Mouse (Mus musculus) heart, embryonic 11.5 days (tissue): ENCODE results near the gene Myo6. TPM values are rescaled to one million over a fixed set of nuclear protein-coding genes. Genes with fewer than 3 reads are reported as not detected.

Experiments used
- ATAC-seq: fragments of 200-750 bp; cut with Nextera tagmentation; replicated peaks from 2 replicates; pipeline ENCODE4 v1.8.0; 2017; ENCODE audit warnings: moderate library complexity; ENCODE audit not compliant: insufficient number of reproducible peaks, low FRiP score, low TSS enrichment
- H3K27ac ChIP-seq: fragments of 300-500 bp; sonication (generic); 2 replicates; pipeline ENCODE4 v1.5.1; 2014; ENCODE audit warnings: mild to moderate bottlenecking, low read depth, low read length
- H3K27me3 ChIP-seq: fragments of 300-500 bp; sonication (generic); 2 replicates; pipeline ENCODE4 v1.6.1; 2014; ENCODE audit warnings: mild to moderate bottlenecking, low read length, mixed read lengths; ENCODE audit not compliant: control insufficient read depth, insufficient read depth
- H3K36me3 ChIP-seq: fragments of 300-500 bp; sonication (generic); 2 replicates; pipeline ENCODE4 v1.6.1; 2014; ENCODE audit warnings: mild to moderate bottlenecking, low read length, moderate library complexity, mixed read lengths; ENCODE audit not compliant: control insufficient read depth, insufficient read depth
- H3K4me1 ChIP-seq: fragments of 300-500 bp; sonication (generic); 2 replicates; pipeline ENCODE4 v1.6.1; 2014; ENCODE audit warnings: low read length; ENCODE audit not compliant: control insufficient read depth, insufficient read depth
- H3K4me2 ChIP-seq: fragments of 300-500 bp; sonication (generic); 2 replicates; pipeline ENCODE4 v1.6.1; 2014; ENCODE audit warnings: mild to moderate bottlenecking, moderate library complexity
- H3K4me3 ChIP-seq: fragments of 300-500 bp; sonication (generic); 2 replicates; pipeline ENCODE4 v1.5.1; 2014; ENCODE audit warnings: low read depth, low read length
- H3K9ac ChIP-seq: fragments of 300-500 bp; sonication (generic); 2 replicates; pipeline ENCODE4 v1.6.1; 2014; ENCODE audit warnings: mild to moderate bottlenecking, low read depth, low read length, moderate library complexity
- H3K9me3 ChIP-seq: fragments of 300-500 bp; sonication (generic); replicated peaks from 2 replicates; pipeline ENCODE4 v1.6.1; 2016; ENCODE audit warnings: low read length; ENCODE audit not compliant: control insufficient read depth
- WGBS: fragments of 180-500 bp; shearing (Covaris S2); extraction: QIAGEN DNeasy Blood & Tissue Kit; methylation state at CpG from one replicate; pipeline ENCODE4 v1.1.7; 2014; ENCODE audit not compliant: insufficient replicate concordance; 5-methylcytosine and 5-hydroxymethylcytosine counted together
- polyA plus RNA-seq: library from polyadenylated mRNA; unstranded; fragments of >200 nt; fragmentation: Nextera tagmentation; extraction: Ambion mirVana; gene quantifications from 2 replicates; pipeline ENCODE4 v1.2.1, GENCODE M21; 2014

Myo6 gene
- polyA plus RNA-seq, 1 experiment from 2014 or later: 13.9 TPM

DNA sequence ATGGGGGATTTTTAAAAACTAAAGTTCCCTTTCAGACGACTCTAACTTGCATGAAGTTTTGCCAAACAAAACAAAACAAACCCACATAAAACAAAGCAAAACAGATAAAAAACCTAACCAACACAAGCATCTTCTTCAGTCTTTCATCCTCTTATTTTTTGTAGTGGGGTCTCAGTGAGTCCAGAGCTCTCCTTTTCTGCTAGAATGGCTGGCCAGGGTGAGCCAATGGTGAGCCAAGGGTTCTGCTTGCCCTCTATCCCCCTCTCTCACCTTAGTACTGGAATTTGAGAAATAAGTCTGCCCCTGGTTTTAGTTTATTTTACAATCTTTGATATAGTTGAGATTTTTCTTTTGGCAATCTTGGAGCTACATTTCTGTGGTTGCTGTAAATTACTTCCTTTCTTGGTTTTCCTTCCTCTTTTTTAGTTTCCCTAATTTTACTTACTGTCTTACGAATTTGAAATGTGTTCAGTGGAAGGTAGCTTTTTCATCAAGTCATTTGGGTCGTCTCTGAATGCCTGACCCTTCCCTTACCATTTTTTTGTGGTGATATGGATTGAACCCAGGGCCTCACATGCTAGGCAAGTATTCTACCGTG is 1.6 kb upstream of the Myo6 start:
- Histone ChIP-seq H3K36me3 (no peaks in the 10 kb centered on the region), H3K9me3 (no peaks in the 10 kb centered on the region), H3K27ac (no peak overlapping the region), H3K4me1 (no peaks in the 10 kb centered on the region), H3K9ac (no peak overlapping the region), H3K4me3 (no peak overlapping the region), H3K27me3 (no peaks in the 10 kb centered on the region), H3K4me2 (no peak overlapping the region)
- 77% methylated on average over 4 of the region's 4 CpGs for WGBS
- no peak for ATAC-seq

DNA sequence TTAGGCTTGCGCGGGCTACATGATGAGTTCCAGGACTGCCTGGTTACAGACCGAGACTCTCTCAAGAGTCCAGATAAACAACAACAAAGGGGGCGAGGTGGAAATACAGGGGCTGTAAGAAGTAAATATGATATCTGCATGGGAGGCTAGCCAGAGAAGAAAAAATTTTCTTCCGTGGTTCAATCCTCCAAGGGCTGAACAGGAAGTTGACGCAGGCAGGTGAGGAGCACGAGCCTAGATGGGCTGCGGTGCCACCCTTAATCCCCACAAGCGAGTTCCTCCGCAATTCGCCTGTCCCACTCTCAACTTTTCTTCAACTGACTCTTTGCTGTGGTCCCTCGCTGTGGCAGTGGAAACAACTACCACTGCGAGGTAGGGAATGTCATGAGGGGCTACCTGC is 640 bp upstream of the Myo6 start:
- Histone ChIP-seq H3K36me3 (no peaks in the 10 kb centered on the region), H3K4me2 (peak overlapping the region; percentile 78), H3K9me3 (no peaks in the 10 kb centered on the region), H3K27ac (no peak overlapping the region), H3K4me1 (no peaks in the 10 kb centered on the region), H3K4me3 (peak overlapping the region; percentile 73), H3K9ac (peak overlapping the region; percentile 34; the same call in 1 of the 2 replicates), H3K27me3 (no peaks in the 10 kb centered on the region)
- ATAC-seq: no peak
- WGBS: 4% methylated on average over 13 of the region's 13 CpGs

DNA sequence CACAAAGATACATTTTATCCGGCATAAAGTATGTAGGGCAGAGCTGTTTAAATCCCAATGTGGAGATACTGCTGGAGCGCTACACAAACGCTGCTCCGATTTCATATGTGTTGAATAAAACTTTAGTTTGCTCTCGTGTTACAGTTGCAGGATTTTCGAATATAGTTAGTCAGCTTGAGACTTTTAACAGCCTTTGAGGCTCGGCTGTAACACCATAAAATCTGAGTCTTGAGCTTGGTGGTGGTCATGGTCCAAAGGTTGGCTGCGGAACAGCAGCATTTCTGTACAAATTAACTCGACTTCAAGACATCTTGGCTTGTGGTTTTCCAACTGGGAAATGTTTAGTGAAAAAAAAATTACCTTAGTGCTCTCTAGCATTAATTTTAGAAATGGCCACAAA is 859 bp downstream of the Myo6 start:
- Histone ChIP-seq H3K36me3 (no peaks in the 10 kb centered on the region), H3K27me3 (no peaks in the 10 kb centered on the region), H3K27ac (no peak overlapping the region), H3K4me1 (no peaks in the 10 kb centered on the region), H3K9ac (peak overlapping the region; percentile 62), H3K9me3 (no peaks in the 10 kb centered on the region), H3K4me3 (peak overlapping the region; percentile 73), H3K4me2 (peak overlapping the region; percentile 78)
- ATAC-seq: no peak
- WGBS: 46% methylated on average over 9 of the region's 9 CpGs

DNA sequence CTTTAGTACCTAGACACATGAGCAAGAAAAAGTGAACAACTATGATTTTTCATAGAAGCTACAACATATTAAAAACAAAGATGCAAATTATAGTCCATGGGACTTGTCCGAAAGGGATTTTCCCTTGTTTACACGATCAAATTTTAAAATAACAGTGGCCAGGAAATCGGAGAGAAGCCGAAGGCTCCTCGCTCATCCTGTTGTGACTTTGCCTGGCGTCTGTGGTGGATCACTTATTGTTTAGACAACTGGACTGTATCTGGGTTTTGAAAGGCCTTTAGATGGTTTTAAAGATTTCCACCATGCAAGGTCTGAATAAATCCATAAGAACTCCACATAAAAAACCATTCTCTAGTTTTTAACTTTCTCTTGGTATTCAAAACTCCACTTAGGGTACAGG is 1.6 kb downstream of the Myo6 start:
- ATAC-seq: no peak
- Histone ChIP-seq H3K4me1 (no peaks in the 10 kb centered on the region), H3K9me3 (no peaks in the 10 kb centered on the region), H3K4me3 (peak overlapping the region; percentile 73), H3K27ac (no peak overlapping the region), H3K27me3 (no peaks in the 10 kb centered on the region), H3K36me3 (no peaks in the 10 kb centered on the region), H3K9ac (no peak overlapping the region), H3K4me2 (peak overlapping the region; percentile 31; the same call in 1 of the 2 replicates)
- WGBS: 64% methylated on average over 6 of the region's 6 CpGs

DNA sequence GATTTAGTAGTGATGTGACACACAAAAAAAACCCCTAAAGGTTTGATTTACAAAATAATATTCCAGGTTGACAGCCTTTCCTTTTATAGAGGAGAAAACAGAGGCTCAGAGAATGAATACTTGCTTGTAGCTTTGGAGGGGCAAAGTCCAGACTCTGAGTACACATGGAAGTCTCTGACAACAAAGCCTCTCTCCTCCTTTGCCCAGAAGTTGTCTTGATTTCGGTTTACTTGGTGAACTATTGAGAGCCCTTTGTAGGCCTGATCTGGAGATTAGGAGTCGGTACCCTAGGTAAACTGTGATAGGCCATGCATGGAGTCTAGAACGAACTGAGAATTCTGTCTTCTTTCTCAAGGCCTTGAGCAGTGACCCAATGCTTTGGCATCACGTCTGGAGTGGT is 2.3 kb downstream of the Myo6 start:
- 69% methylated on average over 4 of the region's 4 CpGs for WGBS
- ATAC-seq: no peak
- H3K36me3 ChIP-seq: no peaks in the 10 kb centered on the region

DNA sequence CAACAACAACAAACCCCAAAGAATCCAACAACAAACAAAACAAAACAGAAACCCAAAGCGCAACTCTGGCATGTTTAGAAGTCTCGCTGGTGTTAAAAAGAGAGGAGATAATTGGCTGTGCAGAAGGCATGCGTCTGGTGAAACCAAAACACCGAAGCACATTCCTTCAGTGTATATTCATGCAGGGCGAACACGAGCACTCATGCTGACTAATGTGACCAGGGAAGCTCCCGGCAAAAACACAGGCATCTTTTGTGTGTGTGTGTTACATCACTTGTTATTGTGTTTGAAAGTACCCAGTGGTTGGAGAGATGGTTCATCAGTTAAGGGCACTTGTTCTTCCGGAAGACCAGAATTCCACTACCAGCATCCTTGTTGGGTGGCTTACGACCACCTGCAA is 4.7 kb downstream of the Myo6 start:
- H3K27me3 ChIP-seq: no peaks in the 10 kb centered on the region
- H3K4me1 ChIP-seq: no peaks in the 10 kb centered on the region; the same call in 1 of the 2 replicates
- H3K4me2 ChIP-seq: no peak overlapping the region
- no peak for ATAC-seq
- H3K36me3 ChIP-seq: no peaks in the 10 kb centered on the region
- WGBS: 79% methylated on average over 9 of the region's 9 CpGs
- H3K9ac ChIP-seq: no peak overlapping the region
- H3K9me3 ChIP-seq: no peaks in the 10 kb centered on the region
- no peak overlapping the region for H3K27ac ChIP-seq
- no peak overlapping the region for H3K4me3 ChIP-seq

More for the DNA sequence above, 2.3 kb downstream of the Myo6 start:
- H3K4me3 ChIP-seq: no peak overlapping the region
- H3K9ac ChIP-seq: no peak overlapping the region
- H3K27me3 ChIP-seq: no peaks in the 10 kb centered on the region
- 0 out of 2 replicates have a peak overlapping the region, but pooled peaks have one; percentile 10 for H3K27ac ChIP-seq
- H3K9me3 ChIP-seq: no peaks in the 10 kb centered on the region
- no peaks in the 10 kb centered on the region for H3K4me1 ChIP-seq
- H3K4me2 ChIP-seq: peak overlapping the region; percentile 31

DNA sequence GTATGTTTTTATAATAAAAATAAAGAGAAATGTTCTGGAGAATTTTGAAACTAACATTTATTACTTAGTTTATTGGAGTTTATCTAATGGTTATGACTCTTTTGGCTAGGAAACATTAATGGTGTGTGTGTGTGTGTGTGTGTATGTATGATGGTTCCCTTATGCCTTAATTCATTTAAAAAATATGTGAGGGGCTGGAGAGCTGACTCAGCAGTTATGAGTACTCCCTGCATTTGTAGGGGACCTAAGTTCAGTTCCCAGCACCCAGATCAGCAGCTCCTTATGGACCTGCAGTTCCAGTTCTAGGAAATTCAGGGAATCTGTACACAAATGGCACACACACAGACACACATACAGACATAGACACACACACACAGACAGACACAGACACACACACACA is 6.4 kb downstream of the Myo6 start:
- H3K27me3 ChIP-seq: no peaks in the 10 kb centered on the region

DNA sequence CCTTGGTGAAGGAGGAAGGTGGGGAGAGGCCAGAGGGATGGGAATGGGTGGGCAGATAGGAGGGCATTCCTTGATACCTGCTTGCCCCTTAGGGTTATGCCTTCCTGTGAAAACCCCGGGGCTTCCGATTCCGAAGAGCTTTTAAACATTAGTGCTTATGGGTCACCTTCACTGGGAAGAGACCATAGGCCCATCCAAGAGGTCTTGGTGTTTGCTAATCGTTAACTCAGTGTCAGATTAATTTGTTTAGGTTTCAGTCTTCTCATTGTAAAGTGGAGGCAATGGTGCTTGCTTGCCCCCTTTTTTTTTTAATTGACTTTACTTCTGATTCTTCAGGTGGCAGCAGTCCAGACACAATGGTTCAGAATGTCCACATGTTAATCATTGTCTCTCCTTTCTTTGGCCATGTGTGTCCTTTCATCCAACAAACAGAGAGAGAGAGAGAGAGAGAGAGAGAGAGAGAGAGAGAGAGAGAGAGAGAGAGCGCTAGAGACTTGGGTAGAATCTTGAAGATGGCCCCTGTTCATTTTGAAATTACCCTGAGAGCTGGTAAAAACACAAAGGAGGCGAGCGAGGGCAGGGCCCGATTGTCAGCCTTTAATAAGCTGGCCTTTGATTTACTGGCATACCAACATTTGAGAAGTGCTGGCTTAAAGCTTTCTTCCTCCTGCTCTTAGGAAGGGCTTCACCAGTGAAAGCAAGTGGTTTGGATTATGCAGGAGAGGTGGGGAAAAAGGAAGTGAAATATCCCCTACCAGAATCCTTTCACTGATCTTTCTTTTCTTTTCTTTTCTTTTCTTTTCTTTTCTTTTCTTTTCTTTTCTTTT is 7.8 kb downstream of the Myo6 start:
- WGBS: 85% methylated on average over 8 of the region's 8 CpGs

More for the DNA sequence above, 6.4 kb downstream of the Myo6 start:
- no peak overlapping the region for H3K4me3 ChIP-seq
- no peak overlapping the region for H3K27ac ChIP-seq
- H3K4me2 ChIP-seq: no peak overlapping the region
- ATAC-seq: no peak
- H3K9ac ChIP-seq: no peak overlapping the region
- no peaks in the 10 kb centered on the region for H3K9me3 ChIP-seq
- H3K36me3 ChIP-seq: no peaks in the 10 kb centered on the region
- no peaks in the 10 kb centered on the region; the same call in 1 of the 2 replicates for H3K4me1 ChIP-seq

More for the DNA sequence above, 7.8 kb downstream of the Myo6 start:
- Histone ChIP-seq H3K4me2 (no peak overlapping the region), H3K27me3 (no peaks in the 10 kb centered on the region), H3K9me3 (no peaks in the 10 kb centered on the region), H3K4me3 (no peak overlapping the region), H3K9ac (no peak overlapping the region), H3K36me3 (no peaks in the 10 kb centered on the region), H3K27ac (no peak overlapping the region), H3K4me1 (peaks cover 8% of the 10 kb centered on the region)
- ATAC-seq: no peak
